Mouse (Mus musculus) forebrain, postnatal 0 days (tissue): ENCODE measurements around the gene Macrod1. TPM values are rescaled to one million over a fixed set of nuclear protein-coding genes. Genes with fewer than 3 reads are reported as not detected.

ENCODE experiments used
- ATAC-seq: fragments of 200-750 bp; cut with Nextera tagmentation; 2 replicates; pipeline ENCODE4 v1.8.0; 2017; ENCODE audit warnings: mild to moderate bottlenecking, moderate library complexity
- DNase-seq: peaks from one replicate; pipeline ENCODE4 v3.0.0-alpha.2; 2015
- H3K27ac ChIP-seq: fragments of 300-500 bp; sonication (generic); 2 replicates; pipeline ENCODE4 v1.5.1; 2014; ENCODE audit warnings: low read depth, mild to moderate bottlenecking, antibody characterized with exemption, low read length, moderate library complexity, mixed read lengths
- H3K27me3 ChIP-seq: fragments of 300-500 bp; sonication (generic); 2 replicates; pipeline ENCODE4 v1.6.1; 2014; ENCODE audit warnings: mild to moderate bottlenecking, low read length, mixed read lengths; ENCODE audit not compliant: insufficient read depth
- H3K36me3 ChIP-seq: fragments of 300-500 bp; sonication (generic); 2 replicates; pipeline ENCODE4 v1.6.1; 2014; ENCODE audit warnings: mild to moderate bottlenecking, moderate library complexity; ENCODE audit not compliant: insufficient read depth
- H3K4me1 ChIP-seq: fragments of 300-500 bp; sonication (generic); 2 replicates; pipeline ENCODE4 v1.6.1; 2014; ENCODE audit warnings: antibody characterized with exemption; ENCODE audit not compliant: insufficient read depth
- H3K4me2 ChIP-seq: fragments of 300-500 bp; sonication (generic); 2 replicates; pipeline ENCODE4 v1.6.1; 2014; ENCODE audit warnings: low read depth, mild to moderate bottlenecking, moderate library complexity
- H3K4me3 ChIP-seq: fragments of 300-500 bp; sonication (generic); 2 replicates; pipeline ENCODE4 v1.5.1; 2014; ENCODE audit warnings: low read depth, low read length, mixed read lengths
- H3K9ac ChIP-seq: fragments of 300-500 bp; sonication (generic); 2 replicates; pipeline ENCODE4 v1.6.1; 2014; ENCODE audit warnings: mild to moderate bottlenecking
- H3K9me3 ChIP-seq: fragments of 300-500 bp; sonication (generic); 2 replicates; pipeline ENCODE4 v1.6.1; 2016; ENCODE audit warnings: low read length
- CTCF ChIP-seq: sonication (generic); IDR thresholded peaks from 2 replicates; pipeline ENCODE4 v1.5.1; 2016; ENCODE audit warnings: antibody characterized with exemption, control low read depth, low read depth
- WGBS: fragments of 180-500 bp; shearing (Covaris S2); extraction: QIAGEN DNeasy Blood & Tissue Kit; methylation state at CpG from one replicate; pipeline ENCODE4 v1.1.7; 2014; 5-methylcytosine and 5-hydroxymethylcytosine counted together
- polyA plus RNA-seq: library from polyadenylated mRNA; unstranded; fragments of >200 nt; fragmentation: Nextera tagmentation; extraction: Ambion mirVana; gene quantifications from 2 replicates; pipeline ENCODE4 v1.2.1, GENCODE M21; 2015
- total RNA-seq: library from RNA; depleted of rRNA; stranded (reverse); fragments of >200 nt; gene quantifications from 2 replicates; pipeline ENCODE4 v1.2.3, GENCODE M21; 2014

The Macrod1 gene
- total and polyA plus RNA-seq, 2 experiments from 2014 or later = 8.0 to 8.1 TPM

DNA sequence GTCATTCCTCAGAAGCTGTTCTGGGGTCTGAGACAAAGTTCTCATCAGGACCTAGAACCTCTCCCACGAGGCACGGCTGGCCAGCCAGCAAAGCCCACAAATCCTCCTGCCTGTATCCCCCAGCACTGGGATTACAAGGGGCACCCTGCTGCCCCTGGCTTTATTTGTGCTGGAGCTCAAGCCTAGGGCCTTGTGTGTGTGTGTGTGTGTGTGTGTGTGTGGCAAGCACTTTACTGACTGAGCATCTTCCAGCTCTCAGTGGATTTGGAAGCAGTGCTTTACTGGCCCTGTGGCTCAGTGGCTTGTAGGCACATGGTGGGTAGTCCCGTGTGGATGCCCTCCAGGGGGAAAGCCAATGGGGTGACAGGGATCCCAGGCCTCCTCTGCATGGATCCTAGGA is 56.0 kb downstream of the Macrod1 start:
- 31% methylated on average over 3 of the region's 3 CpGs for WGBS
- no peak overlapping the region for H3K4me3 ChIP-seq
- H3K4me1 ChIP-seq = peaks cover 4% of the 10 kb centered on the region; the same call in 1 of the 2 replicates
- H3K36me3 ChIP-seq = no peaks in the 10 kb centered on the region
- DNase-seq (no peak), ATAC-seq (no peak)
- no peaks in the 10 kb centered on the region for H3K9me3 ChIP-seq
- no peak overlapping the region for H3K4me2 ChIP-seq
- H3K9ac ChIP-seq = no peak overlapping the region
- no peaks in the 10 kb centered on the region for H3K27me3 ChIP-seq
- no peak for TF ChIP-seq CTCF
- H3K27ac ChIP-seq = no peak overlapping the region

DNA sequence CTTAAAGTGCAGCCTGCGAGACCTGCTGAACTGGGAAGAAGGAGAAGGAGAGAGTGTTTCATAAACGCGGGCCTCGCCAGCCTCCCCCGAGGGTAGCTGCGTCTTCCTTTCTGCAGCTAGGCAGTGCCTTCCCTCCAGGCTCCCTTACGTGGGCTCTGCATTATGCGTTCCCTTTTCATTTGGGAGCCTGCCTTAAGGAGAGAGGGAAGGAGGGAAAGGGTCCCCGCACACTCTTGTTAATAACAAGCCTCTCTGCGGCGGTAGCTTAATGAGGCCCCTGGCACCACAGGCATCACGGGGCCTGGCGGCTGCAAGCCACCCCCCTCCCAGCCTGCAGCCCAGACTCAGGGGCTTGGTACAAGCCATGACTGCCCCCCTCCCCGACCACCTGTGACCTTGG is 57.0 kb downstream of the Macrod1 start:
- no peak for DNase-seq
- WGBS = 15% methylated on average over 14 of the region's 14 CpGs

DNA sequence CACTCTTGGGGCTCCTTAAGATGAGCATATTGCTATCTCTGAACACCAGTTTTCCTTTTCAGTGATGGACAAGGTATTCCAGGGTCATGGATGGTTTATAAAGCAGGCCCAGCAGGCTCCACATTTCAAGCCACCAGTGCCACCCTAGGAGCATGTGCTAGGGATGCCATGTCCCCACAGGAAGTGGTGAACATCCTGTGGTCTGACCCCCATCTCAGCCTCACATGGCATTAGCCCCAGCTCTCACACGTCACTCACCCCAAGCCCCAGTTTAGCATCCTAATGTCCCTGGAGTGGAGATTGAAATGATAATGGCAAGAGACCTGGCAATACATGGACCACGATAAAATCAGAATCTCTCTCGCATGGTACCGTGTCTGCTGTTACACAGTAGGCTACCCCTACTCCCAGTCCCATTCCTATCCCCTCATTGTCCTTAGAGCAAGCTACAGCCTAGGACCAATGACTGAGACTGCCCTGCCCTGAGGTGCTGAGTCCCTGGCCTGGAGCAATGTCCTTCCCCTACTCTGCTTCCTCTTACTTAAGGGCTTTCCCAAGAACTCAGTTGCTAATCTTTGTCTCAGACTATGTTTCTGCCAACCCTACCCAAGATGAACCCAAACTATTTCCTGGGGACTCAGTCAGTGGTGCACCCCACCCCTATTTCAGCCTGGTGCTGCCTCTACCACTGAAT is 59.6 kb downstream of the Macrod1 start:
- H3K27ac ChIP-seq = no peak overlapping the region
- H3K27me3 ChIP-seq = no peaks in the 10 kb centered on the region
- H3K4me1 ChIP-seq = peaks cover 4% of the 10 kb centered on the region; the same call in 1 of the 2 replicates
- H3K9me3 ChIP-seq = no peaks in the 10 kb centered on the region
- H3K36me3 ChIP-seq = no peaks in the 10 kb centered on the region
- 85% methylated on average over 4 of the region's 4 CpGs for WGBS
- H3K4me3 ChIP-seq = no peak overlapping the region
- no peak overlapping the region for H3K9ac ChIP-seq
- no peak for DNase-seq
- TF ChIP-seq CTCF = no peak
- no peak for ATAC-seq
- no peak overlapping the region for H3K4me2 ChIP-seq

More for the DNA sequence above, 57.0 kb downstream of the Macrod1 start:
- H3K9ac ChIP-seq = no peak overlapping the region
- peaks cover 4% of the 10 kb centered on the region; the same call in 1 of the 2 replicates for H3K4me1 ChIP-seq
- H3K4me2 ChIP-seq = no peak overlapping the region
- no peaks in the 10 kb centered on the region for H3K9me3 ChIP-seq
- no peaks in the 10 kb centered on the region for H3K27me3 ChIP-seq
- TF ChIP-seq CTCF = no peak
- no peaks in the 10 kb centered on the region for H3K36me3 ChIP-seq
- H3K27ac ChIP-seq = no peak overlapping the region
- H3K4me3 ChIP-seq = no peak overlapping the region
- peak; percentile 34; the same call in 1 of the 2 replicates for ATAC-seq

DNA sequence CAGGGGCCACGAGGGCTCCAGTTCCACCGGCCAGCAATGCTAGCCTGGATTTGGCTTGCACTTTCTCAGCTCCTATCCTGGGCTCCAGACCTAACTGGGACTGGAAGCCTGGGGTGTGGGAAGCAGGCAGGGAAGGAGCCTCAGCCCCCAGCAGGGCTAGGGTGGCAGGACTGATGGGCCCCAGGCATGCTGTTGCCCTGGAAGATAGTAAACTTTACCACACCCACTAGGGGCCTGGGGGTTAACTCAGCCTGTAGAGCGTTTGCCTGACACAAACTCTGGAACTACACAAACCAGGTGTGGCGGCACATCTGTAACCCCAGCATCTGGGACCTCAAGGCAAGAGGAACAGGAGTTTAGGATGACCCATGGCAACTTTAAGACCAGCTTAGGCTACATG is 60.5 kb downstream of the Macrod1 start:
- Histone ChIP-seq H3K36me3 (no peaks in the 10 kb centered on the region), H3K4me1 (peaks cover 6% of the 10 kb centered on the region), H3K4me2 (no peak overlapping the region), H3K27ac (no peak overlapping the region), H3K4me3 (no peak overlapping the region), H3K9me3 (no peaks in the 10 kb centered on the region), H3K27me3 (no peaks in the 10 kb centered on the region), H3K9ac (no peak overlapping the region)
- ATAC-seq (no peak), DNase-seq (no peak)
- no peak for TF ChIP-seq CTCF
- 74% methylated on average over 4 of the region's 4 CpGs for WGBS

DNA sequence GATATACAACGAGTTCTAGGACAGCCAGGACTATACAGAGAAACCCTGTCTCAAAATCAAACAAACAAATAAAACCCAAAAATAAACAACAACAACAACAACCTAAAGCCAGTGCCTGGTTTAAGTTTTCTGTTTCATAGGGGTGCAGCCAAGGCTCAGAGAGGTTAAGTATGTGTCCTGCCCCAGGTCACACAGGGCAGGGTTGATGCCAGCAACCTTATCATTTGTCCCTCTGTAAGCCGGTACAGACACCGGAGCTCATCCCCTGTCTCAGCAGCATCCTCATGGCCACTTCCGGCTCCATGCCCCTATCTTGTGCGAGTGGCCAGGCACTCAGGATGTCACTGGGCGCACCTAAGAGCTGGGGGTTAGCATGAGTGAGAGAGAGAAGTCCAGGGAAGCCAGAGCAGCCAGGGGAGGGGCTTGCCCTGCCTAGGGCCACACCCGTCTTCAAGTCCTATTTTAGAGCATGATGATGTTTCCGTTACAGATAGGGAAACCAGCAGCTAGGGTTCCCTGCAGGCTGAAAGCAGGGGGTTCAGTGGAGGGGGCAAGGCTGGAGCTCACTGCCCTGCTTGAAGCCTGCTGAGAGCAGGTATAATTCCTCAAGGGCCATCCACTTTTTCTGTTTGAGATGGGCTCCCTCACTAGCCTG is 61.2 kb downstream of the Macrod1 start:
- H3K9me3 ChIP-seq = no peaks in the 10 kb centered on the region
- H3K9ac ChIP-seq = no peak overlapping the region
- no peaks in the 10 kb centered on the region for H3K27me3 ChIP-seq
- no peak for DNase-seq
- H3K27ac ChIP-seq = no peak overlapping the region
- no peaks in the 10 kb centered on the region for H3K36me3 ChIP-seq
- WGBS = 86% methylated on average over 8 of the region's 8 CpGs
- ATAC-seq = no peak
- peaks cover 12% of the 10 kb centered on the region for H3K4me1 ChIP-seq
- no peak overlapping the region for H3K4me2 ChIP-seq
- H3K4me3 ChIP-seq = no peak overlapping the region
- no peak for TF ChIP-seq CTCF

DNA sequence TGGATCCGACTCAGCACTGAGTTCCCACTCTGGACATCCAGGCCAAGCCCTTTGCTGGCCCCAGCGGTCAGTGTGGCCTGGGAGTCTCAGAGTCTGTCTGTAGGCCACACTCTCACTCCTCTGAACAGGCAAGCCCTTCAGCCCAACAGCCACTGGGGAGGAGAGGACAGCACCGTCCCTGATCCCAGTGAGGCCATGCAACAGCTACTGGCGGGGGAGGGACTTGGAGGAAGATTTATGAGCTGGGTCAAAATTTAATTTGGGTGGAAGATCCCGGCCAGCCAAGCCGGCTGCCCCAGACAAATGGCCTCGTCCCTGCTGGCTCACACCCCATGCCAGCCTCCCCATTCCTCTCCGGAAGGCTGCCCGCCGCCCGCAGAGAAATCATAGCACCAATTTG is 64.6 kb downstream of the Macrod1 start:
- WGBS = 73% methylated on average over 11 of the region's 11 CpGs
- peaks cover 7% of the 10 kb centered on the region for H3K4me1 ChIP-seq
- no peaks in the 10 kb centered on the region for H3K9me3 ChIP-seq
- no peak overlapping the region for H3K9ac ChIP-seq
- no peak overlapping the region for H3K4me3 ChIP-seq
- no peaks in the 10 kb centered on the region for H3K36me3 ChIP-seq
- no peak overlapping the region for H3K27ac ChIP-seq
- ATAC-seq (no peak), DNase-seq (no peak)
- TF ChIP-seq CTCF = no peak
- no peak overlapping the region for H3K4me2 ChIP-seq
- no peaks in the 10 kb centered on the region for H3K27me3 ChIP-seq

DNA sequence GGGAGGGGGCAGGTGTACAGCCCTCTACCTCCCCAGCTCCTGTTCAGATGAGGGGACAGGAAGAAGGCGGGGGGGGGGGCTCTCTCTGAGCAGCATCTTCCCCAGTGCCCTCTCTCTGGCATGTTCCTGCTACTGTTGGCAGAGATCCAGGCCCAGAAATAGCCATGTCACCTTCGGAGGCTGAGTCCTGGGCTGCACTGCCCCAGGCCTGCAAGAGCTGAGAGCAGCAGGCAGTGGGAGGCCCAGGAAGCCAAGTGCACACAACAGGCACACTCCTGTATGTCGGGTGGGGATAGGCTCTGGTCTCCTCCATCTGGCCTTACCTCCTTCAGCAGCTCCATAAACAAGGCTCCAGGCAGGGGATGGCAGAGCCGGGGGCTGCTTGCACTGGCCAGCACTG is 65.7 kb downstream of the Macrod1 start:
- no peak overlapping the region for H3K4me2 ChIP-seq
- 33% methylated on average over 4 of the region's 4 CpGs for WGBS
- H3K4me3 ChIP-seq = no peak overlapping the region
- ATAC-seq (0 out of 2 replicates have a peak, but pooled peaks have one; percentile 23), DNase-seq (no peak)
- H3K36me3 ChIP-seq = no peaks in the 10 kb centered on the region
- H3K27ac ChIP-seq = peak overlapping the region; percentile 21; the same call in 1 of the 2 replicates
- no peaks in the 10 kb centered on the region for H3K9me3 ChIP-seq
- no peak for TF ChIP-seq CTCF
- H3K9ac ChIP-seq = peak overlapping the region; percentile 18; the same call in 1 of the 2 replicates
- H3K27me3 ChIP-seq = no peaks in the 10 kb centered on the region
- peaks cover 7% of the 10 kb centered on the region for H3K4me1 ChIP-seq
